Mouse (Mus musculus) right cerebral cortex, postnatal 4 days (tissue): Measurements from ENCODE around the gene Nod1.
"Not testable (repeated sequence)": the region's sequence is repeated elsewhere in the genome, so short reads cannot be mapped to it uniquely, and the experiment has no call there.

ENCODE experiments used
- DNase-seq: peaks from one replicate; pipeline ENCODE4 v3.0.0-alpha.2; 2022

Nod1 gene

DNA sequence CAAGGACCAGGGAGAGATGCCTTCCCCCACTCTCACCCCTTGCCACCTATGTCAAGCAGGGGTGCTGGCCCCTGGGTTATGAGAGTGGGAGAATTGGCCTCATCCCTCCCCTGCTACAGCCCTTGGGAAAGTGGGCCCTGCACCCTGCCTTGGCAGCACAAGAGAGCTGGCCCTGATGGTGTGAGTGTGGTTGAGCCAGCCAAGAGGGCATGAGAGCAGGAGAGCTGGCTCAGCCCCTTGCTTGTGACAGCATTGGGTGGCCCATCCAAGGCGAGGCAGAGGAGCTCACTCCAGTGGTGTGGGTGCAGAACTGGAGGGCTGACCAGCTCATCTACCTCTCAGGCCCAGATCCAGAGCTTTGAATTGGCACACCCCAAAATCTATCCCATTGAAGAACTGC lies 3.2 kb upstream of the Nod1 start:
- no peak for DNase-seq

- DNase-seq = no peak
Observed at GRCm38 (mm10) chr6:54974501-54974900, 2.1 kb upstream of the Nod1 start.

DNA sequence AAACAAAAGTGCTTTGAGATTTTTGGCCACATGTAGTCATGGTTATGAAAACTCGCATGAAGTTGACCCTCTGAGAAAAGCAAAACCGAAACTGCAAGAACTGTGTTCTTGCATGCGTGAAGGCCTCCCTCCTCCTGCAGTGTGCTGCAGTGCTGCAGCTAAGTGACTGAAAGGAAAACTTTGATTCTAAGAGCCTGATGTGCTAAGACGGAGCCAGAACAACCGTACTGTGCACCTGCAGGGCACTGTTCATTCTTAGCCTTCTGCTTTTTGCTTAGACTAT lies 458 bp upstream of the Nod1 start:
- DNase-seq = no peak

- no peak for DNase-seq
Observed at GRCm38 (mm10) chr6:54971731-54972110, 691 bp downstream of the Nod1 start.

- no peak for DNase-seq
Observed at GRCm38 (mm10) chr6:54970506-54970905, 1.9 kb downstream of the Nod1 start.

GRCm38 (mm10) chr6:54969801-54970200 lies 2.6 kb downstream of the Nod1 start:
- DNase-seq = no peak

GRCm38 (mm10) chr6:54967591-54967990 lies 4.8 kb downstream of the Nod1 start:
- DNase-seq = no peak

DNA sequence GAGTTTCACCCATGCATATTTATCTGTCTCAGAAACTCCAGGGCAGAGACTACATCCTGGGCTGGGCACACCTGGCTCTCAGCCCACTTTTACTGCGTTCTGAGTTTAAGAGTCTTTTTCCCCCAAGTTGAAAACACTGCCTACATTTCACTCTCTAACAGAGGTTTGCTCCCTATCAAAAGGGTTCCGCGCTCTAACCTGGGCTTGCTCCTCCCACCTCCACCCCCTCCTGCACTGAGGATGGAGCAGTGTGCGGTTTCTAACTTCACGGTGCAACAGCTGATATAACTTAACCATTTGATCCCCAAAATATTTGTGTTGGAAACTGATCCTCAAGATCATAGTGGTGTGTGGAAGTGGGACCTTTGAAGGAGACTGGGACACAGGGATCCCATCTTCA lies 7.2 kb downstream of the Nod1 start:
- DNase-seq = no peak

DNA sequence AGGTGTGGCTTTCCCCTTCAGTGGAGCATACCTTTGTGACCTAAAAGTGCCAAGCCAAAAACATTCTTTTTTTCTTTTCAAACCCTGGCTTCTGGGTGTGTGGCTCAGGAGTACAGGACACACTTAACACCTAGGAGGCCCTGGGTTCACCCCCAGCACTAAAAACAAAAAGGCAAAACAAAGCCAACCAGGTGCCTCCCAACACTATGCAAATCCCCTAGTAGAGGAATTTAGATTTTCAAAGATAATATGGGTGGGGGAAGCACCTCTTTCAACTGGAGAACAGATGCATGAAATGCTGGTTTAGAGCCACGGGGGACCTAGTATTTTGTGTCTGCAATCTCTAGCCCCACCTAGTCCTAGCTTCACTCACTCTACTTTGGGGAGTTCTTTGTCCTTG lies 7.7 kb downstream of the Nod1 start:
- DNase-seq = no peak

GRCm38 (mm10) chr6:54963599-54963998 lies 8.8 kb downstream of the Nod1 start:
- DNase-seq = no peak

GRCm38 (mm10) chr6:54957655-54958054 lies 14.8 kb downstream of the Nod1 start:
- DNase-seq = no peak

GRCm38 (mm10) chr6:54956425-54956824 lies 16.0 kb downstream of the Nod1 start:
- DNase-seq = no peak

- no peak for DNase-seq
Observed at GRCm38 (mm10) chr6:54955949-54956348, 16.5 kb downstream of the Nod1 start.

DNA sequence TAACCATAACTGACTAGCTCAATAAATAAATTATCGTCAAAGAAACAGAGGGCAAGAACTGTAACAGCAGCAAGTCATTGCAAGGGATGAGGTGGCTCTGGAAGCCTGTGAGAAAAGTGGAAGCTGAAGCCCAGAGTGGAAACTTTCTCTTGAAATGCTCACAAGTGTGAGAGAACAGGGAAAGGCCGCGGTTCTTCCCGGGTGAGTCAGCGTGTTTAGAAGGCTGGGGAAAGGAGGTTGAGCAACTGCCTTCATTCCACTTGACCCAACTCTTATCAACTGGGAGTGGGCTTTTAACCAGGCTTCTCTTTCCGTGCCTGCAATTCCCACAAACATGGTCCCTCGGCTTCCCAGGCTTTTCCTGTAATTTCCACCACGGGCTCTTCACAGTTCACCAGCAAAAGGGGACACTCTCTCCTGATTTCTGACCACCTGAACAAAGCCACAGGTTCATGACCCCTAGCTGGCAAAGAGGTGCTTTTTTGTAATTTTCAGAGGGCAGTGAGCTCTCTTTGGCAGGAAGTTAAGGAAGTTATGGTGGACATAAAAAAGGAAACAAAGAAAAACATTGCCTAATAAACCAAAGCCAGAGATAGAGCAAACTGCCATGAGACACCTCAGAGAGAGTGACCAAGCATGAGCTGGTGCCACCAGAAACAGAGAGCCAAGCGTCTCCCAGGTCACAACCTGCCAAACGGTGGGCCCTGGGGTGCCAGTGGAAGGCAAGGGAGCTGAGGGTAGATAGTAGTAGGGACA lies 17.6 kb downstream of the Nod1 start:
- no peak for DNase-seq

DNA sequence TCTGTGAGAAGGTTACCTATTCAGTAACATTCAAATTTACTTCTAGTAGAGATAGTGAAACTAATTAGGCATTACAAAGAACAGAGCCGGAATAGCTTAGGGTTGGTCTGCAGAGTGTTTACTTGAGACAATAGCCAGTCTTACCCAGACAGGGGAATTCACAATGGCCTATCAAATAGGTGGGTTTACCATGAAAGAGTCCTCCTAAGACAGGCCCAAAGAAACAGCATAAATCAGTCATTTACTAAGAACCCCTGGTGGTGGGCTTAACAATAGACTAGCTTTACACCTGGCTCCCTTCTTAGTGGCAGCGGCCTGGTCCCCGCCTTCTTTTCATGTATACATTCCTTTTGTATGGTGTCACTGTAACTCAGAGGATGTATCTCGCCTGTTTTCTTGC lies 19.0 kb downstream of the Nod1 start:
- DNase-seq = not testable (repeated sequence)

DNA sequence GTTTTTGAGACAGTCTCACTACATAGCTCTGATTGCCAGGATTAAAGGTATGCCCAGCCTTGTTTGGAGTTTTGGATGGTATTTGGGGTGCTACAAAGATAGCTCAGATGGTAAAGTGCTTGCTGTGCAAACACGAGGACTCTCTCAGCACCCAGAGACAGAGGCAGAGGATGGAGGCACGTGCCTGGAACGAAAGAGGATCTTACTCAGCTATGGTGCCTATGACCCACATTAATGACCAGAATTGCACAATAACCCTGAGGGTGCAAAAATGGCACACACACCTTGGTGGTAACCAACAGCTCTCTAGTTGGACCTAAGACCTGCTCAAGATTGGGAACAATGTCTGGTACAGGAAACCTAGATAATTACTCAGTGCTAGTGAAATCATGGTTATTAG lies 19.9 kb downstream of the Nod1 start:
- DNase-seq = no peak

DNA sequence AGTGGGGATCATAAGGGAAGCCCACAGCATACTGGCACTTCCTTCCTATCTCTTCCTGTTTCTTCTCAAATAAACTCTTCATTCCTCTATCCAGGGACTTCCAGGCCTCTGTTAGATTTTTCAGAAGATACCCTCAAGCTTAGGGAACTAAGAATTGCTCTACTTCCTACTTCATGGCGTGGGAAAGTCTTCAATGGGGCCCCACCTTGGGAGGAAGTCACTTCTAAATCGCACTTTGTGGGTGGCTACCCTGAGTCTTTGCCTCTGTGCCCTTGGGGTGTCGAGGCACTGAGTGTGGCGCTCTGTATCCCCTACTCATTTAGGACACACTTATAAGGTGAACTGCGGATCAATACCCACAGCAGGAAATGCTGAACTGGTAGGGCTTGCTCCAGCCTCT lies 23.7 kb downstream of the Nod1 start:
- no peak for DNase-seq

- no peak for DNase-seq
Observed at GRCm38 (mm10) chr6:54946241-54946953, 26.0 kb downstream of the Nod1 start.

GRCm38 (mm10) chr6:54944551-54944950 lies 27.9 kb downstream of the Nod1 start:
- DNase-seq = no peak

- DNase-seq = no peak
Observed at GRCm38 (mm10) chr6:54943753-54944152, 28.7 kb downstream of the Nod1 start.

- no peak for DNase-seq
Observed at GRCm38 (mm10) chr6:54943292-54943691, 29.1 kb downstream of the Nod1 start.

DNA sequence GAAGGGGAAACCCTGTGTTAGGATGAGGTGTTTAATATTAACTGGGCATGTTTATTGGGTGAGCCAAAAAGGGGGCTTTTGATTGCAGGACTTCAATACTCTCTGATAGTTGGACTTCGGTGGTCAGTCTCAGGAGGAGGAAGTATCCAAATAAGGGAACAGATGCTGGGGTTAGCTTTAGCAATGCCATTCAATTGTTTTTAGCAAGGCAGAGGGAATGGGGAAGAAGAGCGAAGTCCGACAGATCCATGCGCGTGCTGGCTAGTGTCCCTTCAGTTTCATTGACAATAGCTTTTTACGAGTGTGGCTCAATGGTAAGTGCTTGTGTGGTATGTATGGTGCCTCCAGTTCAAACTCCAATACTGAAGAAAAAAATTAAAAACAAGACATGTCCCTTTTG lies 31.3 kb downstream of the Nod1 start:
- DNase-seq = no peak

DNA sequence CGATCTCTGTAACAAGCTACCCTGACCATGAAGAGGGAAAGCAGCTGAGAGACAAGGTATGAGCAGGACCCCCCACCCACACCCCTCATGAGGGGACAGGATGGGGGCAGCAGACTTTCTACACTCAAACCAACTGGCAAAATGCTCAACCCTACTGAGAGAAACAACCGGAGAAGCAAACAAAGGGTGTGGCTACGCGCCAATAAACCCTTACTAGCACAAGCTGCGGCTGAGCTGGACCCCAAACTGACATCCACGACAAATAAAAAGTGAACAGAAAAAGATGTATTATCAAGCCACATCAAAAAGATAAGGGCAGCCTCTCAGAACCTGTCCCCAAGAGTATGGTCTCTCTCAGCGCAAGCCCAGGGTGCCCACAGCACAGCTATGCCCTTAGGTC lies 32.3 kb downstream of the Nod1 start:
- DNase-seq = no peak

GRCm38 (mm10) chr6:54939631-54940030 lies 32.8 kb downstream of the Nod1 start:
- DNase-seq = no peak

- DNase-seq = no peak
Observed at GRCm38 (mm10) chr6:54936496-54936895, 35.9 kb downstream of the Nod1 start.
